In genomic region chr4:125609320-125610306, GRCm38 (mm10) we compare ENCODE assay signal across 18 mouse cellular contexts.
"Had no signal": no experiment of that assay in that cellular context is flagged by ENCODE, and none has a peak within 500 bp of the region (broad histone marks: within the 10 kb centered on the region; RNA-seq: fewer than 3 reads in every experiment).

No protein-coding gene starts in this region.

- H3K27me3 ChIP-seq: liver, embryonic 13.5 days; lung, embryonic 15.5 days; midbrain, embryonic 15.5 days; neural tube, embryonic 13.5 days had no signal

- H3K27ac ChIP-seq: layer of hippocampus, adult 2 months; limb, embryonic 12.5 days; liver, embryonic 13.5 days; lung, embryonic 15.5 days; macrophage; midbrain, embryonic 15.5 days; neural tube, embryonic 13.5 days had no signal

- ATAC-seq: liver, postnatal 0 days; midbrain, embryonic 15.5 days had no signal

- H3K4me1 ChIP-seq: limb, embryonic 12.5 days; liver, embryonic 13.5 days; lung, embryonic 15.5 days; megakaryocyte, embryonic 14.5 days; neural tube, embryonic 13.5 days had no signal

- H3K9ac ChIP-seq: limb, embryonic 12.5 days; liver, embryonic 13.5 days; liver, postnatal 0 days; lung, embryonic 15.5 days; midbrain, embryonic 15.5 days; neural tube, embryonic 13.5 days had no signal

- H3K4me3 ChIP-seq: layer of hippocampus, adult 2 months; limb, embryonic 12.5 days; liver, embryonic 13.5 days; lung, embryonic 15.5 days; megakaryocyte, embryonic 14.5 days; midbrain, embryonic 15.5 days; neural tube, embryonic 13.5 days had no signal

- H3K36me3 ChIP-seq: limb, embryonic 12.5 days; liver, embryonic 13.5 days; lung, embryonic 15.5 days; midbrain, embryonic 15.5 days; neural tube, embryonic 13.5 days had no signal

- H3K4me2 ChIP-seq: limb, embryonic 12.5 days; liver, embryonic 13.5 days; lung, embryonic 15.5 days; midbrain, embryonic 11.5 days; midbrain, embryonic 15.5 days; neural tube, embryonic 13.5 days had no signal

- H3K9me3 ChIP-seq: liver, embryonic 13.5 days; lung, embryonic 15.5 days; midbrain, embryonic 15.5 days; neural tube, embryonic 13.5 days had no signal

- DNase-seq: kidney, postnatal 10 days; kidney, postnatal 4 days; liver; liver, embryonic 13.5 days; liver, postnatal 0 days; lung, postnatal 14 days; retina, postnatal 1 day; right cerebral cortex, postnatal 4 days; spleen, adult 18-20 months; thymus, postnatal 14 days had no signal
